Mouse (Mus musculus) myocyte (in vitro differentiated cells): Measurements from ENCODE around the gene Samd9l.
"Not testable (repeated sequence)": the region's sequence is repeated elsewhere in the genome, so short reads cannot be mapped to it uniquely, and the experiment has no call there.

ENCODE experiments used
- MAX ChIP-seq: IDR thresholded peaks from one replicate; pipeline ENCODE4 v1.6.1; 2011; ENCODE audit warnings: low read depth, mild to moderate bottlenecking, control low read depth
- POLR2A ChIP-seq: IDR thresholded peaks from one replicate; pipeline ENCODE4 v1.6.1; 2011; ENCODE audit warnings: low read depth, mild to moderate bottlenecking, control low read depth, moderate library complexity; ENCODE audit not compliant: insufficient read length
- REST ChIP-seq: IDR thresholded peaks from one replicate; pipeline ENCODE4 v1.6.1; 2011; ENCODE audit warnings: mild to moderate bottlenecking, control low read depth, moderate library complexity; ENCODE audit not compliant: insufficient read depth, insufficient read length

DNA sequence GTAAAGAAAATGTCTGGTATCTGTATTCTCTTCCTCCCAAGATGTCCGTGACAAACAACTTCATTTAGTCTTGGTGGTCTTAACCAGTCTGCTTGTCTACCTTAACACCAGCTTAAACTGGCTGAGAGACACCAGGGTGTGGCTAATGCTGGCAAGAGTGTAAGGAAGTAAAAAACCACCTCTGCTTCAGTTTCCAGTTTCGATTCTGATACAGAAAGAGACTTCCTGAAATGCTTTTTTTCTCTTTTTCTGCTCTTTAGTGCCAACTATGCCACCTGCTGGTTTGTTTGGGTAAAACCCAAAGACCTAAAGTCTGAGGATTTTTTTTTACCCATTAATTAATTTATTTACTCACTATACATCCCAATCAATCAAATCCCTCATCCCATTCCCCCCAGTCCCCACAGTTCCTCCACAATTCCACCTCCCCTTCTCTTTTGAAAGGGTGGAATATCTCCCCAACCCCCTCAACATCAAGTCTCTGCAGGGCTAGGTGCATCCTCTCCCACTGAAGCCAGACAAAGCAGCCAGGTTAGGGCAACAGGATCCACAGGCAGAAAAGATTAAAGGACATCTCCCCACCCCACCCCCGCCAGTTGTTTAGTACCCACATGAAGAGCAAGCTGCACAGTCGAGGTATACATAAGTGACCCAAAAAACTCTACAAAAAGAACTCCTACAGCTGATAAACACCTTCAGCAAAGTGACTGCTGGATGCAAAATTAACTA lies at the start of gene Samd9l:
- not testable (repeated sequence) for TF ChIP-seq REST, MAX, POLR2A
